Comparison of ENCODE assay signal across 12 mouse cellular contexts in genomic region chr10:4405511-4405910, GRCm38 (mm10). TPM values are rescaled to one million over a fixed set of nuclear protein-coding genes. Genes with fewer than 3 reads are reported as not detected.
A peak's percentile ranks its signal among the peaks of the same experiment; 100 is the strongest.
DNase-seq lines count a peak whose midpoint lies in the region; ATAC-seq lines count a peak whose summit lies in the region.
"Had no signal": no experiment of that assay in that cellular context is flagged by ENCODE, and none has a peak within 500 bp of the region (broad histone marks: within the 10 kb centered on the region; RNA-seq: fewer than 3 reads in every experiment).

No protein-coding gene starts in this region.

- peaks cover 10% of the 10 kb centered on the region; the same call in 1 of the 2 replicates for H3K36me3 ChIP-seq in heart, embryonic 11.5 days (ENCODE audit: control insufficient read depth, insufficient read depth, low read length)
- peaks cover 67% of the 10 kb centered on the region for H3K36me3 ChIP-seq in heart, embryonic 12.5 days
- H3K36me3 ChIP-seq in liver, embryonic 15.5 days (replicated peaks), result peaks cover 47% of the 10 kb centered on the region

- H3K9me3 ChIP-seq in heart, embryonic 11.5 days (replicated peaks; ENCODE audit: control insufficient read depth, low read length), result no peaks in the 10 kb centered on the region
- no peaks in the 10 kb centered on the region for H3K9me3 ChIP-seq in heart, embryonic 12.5 days (replicated peaks)
- no peaks in the 10 kb centered on the region for H3K9me3 ChIP-seq in liver, embryonic 15.5 days (replicated peaks)

- H3K9ac ChIP-seq in heart, embryonic 11.5 days (ENCODE audit: low read depth, low read length), result no peak overlapping the region
- H3K9ac ChIP-seq in heart, embryonic 12.5 days, result peak overlapping the region; percentile 53; the same call in 1 of the 2 replicates
- H3K9ac ChIP-seq in liver, embryonic 15.5 days, result no peak overlapping the region

- H3K4me3 ChIP-seq in heart, embryonic 11.5 days (ENCODE audit: low read depth, low read length), result no peak overlapping the region
- H3K4me3 ChIP-seq in heart, embryonic 12.5 days, result no peak overlapping the region
- no peak overlapping the region for H3K4me3 ChIP-seq in liver, embryonic 15.5 days (replicated peaks)

- H3K4me2 ChIP-seq in heart, embryonic 11.5 days, result no peak overlapping the region
- H3K4me2 ChIP-seq in heart, embryonic 12.5 days, result no peak overlapping the region
- no peak overlapping the region for H3K4me2 ChIP-seq in liver, embryonic 15.5 days

- ATAC-seq in heart, embryonic 11.5 days (replicated peaks; ENCODE audit: insufficient number of reproducible peaks, low FRiP score, low TSS enrichment), result 0 out of 2 replicates have a peak, but pooled peaks have one; percentile 56
- peak; percentile 76 for ATAC-seq in heart, embryonic 12.5 days (ENCODE audit: insufficient number of reproducible peaks, low FRiP score)
- peak; percentile 78 for ATAC-seq in liver, embryonic 15.5 days (ENCODE audit: insufficient read depth)
- ATAC-seq in CD4-positive, CD25-positive, alpha-beta regulatory T cell, adult 4 months, result no peak

- H3K27me3 ChIP-seq in heart, embryonic 11.5 days (ENCODE audit: control insufficient read depth, insufficient read depth, low read length), result no peaks in the 10 kb centered on the region
- no peaks in the 10 kb centered on the region for H3K27me3 ChIP-seq in heart, embryonic 12.5 days (replicated peaks)
- H3K27me3 ChIP-seq in liver, embryonic 15.5 days, result no peaks in the 10 kb centered on the region
- H3K27me3 ChIP-seq: CH12.LX had no signal

- peak overlapping the region; percentile 57 for H3K27ac ChIP-seq in heart, embryonic 11.5 days (ENCODE audit: low read depth, low read length)
- H3K27ac ChIP-seq in heart, embryonic 12.5 days (ENCODE audit: poor library complexity, severe bottlenecking), result peak overlapping the region; percentile 72
- H3K27ac ChIP-seq in liver, embryonic 15.5 days (replicated peaks), result no peak overlapping the region

- peaks cover 14% of the 10 kb centered on the region for H3K4me1 ChIP-seq in heart, embryonic 11.5 days (ENCODE audit: control insufficient read depth, insufficient read depth, low read length)
- peaks cover 16% of the 10 kb centered on the region for H3K4me1 ChIP-seq in heart, embryonic 12.5 days (replicated peaks)
- H3K4me1 ChIP-seq in liver, embryonic 15.5 days (replicated peaks), result peaks cover 7% of the 10 kb centered on the region; the same call in 1 of the 2 replicates

- 19% methylated on average over 5 of the region's 5 CpGs for WGBS in heart, embryonic 11.5 days (ENCODE audit: insufficient replicate concordance)
- WGBS in heart, embryonic 12.5 days, result 4% methylated on average over 5 of the region's 5 CpGs
- WGBS in liver, embryonic 15.5 days (ENCODE audit: insufficient replicate concordance), result 12% methylated on average over 5 of the region's 5 CpGs

- no peak for DNase-seq in heart, adult 8-10 months (ENCODE audit: low spot score)
- DNase-seq in MN1 (ENCODE audit: low spot score), result peak; percentile 58
- no peak for DNase-seq in kidney, postnatal 4 days
- DNase-seq in layer of hippocampus, adult 9-10 months (ENCODE audit: low spot score), result no peak
- DNase-seq: kidney, adult 18-20 months; layer of hippocampus, postnatal 36 days; spleen, adult 18-20 months had no signal

RNA-seq across cellular contexts. Expression of gene Zbtb2, which starts 17.6 kb away (rescaled TPM):
- polyA plus RNA-seq in heart, embryonic 11.5 days (2014; fragmentation: Nextera tagmentation; extraction: Ambion mirVana), result 10.8 and 14.0 TPM in 2 replicates
- 1 to 10 TPM; 5.4 to 6.9 (median 5.7) TPM for total RNA-seq in heart, adult 8-10 months (2022)
- polyA plus RNA-seq in heart, embryonic 12.5 days (2016; fragmentation: Nextera tagmentation; extraction: Ambion mirVana), result 13.4 and 14.2 TPM in 2 replicates
- 3.8 and 4.0 TPM in 2 replicates for polyA plus RNA-seq in liver, embryonic 15.5 days (2015; fragmentation: Nextera tagmentation; extraction: Ambion mirVana)
- polyA plus RNA-seq in CD4-positive, CD25-positive, alpha-beta regulatory T cell, adult 4 months (2017; shearing (Covaris generic)), result 10 to 100 TPM; 10.2 to 10.5 TPM

RNA-seq across cellular contexts. Expression of gene Rmnd1, which starts 26.7 kb away (rescaled TPM):
- polyA plus RNA-seq in heart, embryonic 11.5 days (2014; fragmentation: Nextera tagmentation; extraction: Ambion mirVana), result 87.3 and 91.7 TPM in 2 replicates
- total RNA-seq in heart, adult 8-10 months (2022), result 10 to 100 TPM; 62.1 to 76.7 (median 69.4) TPM
- 91.8 and 92.9 TPM in 2 replicates for polyA plus RNA-seq in heart, embryonic 12.5 days (2016; fragmentation: Nextera tagmentation; extraction: Ambion mirVana)
- 17.2 and 19.0 TPM in 2 replicates for polyA plus RNA-seq in liver, embryonic 15.5 days (2015; fragmentation: Nextera tagmentation; extraction: Ambion mirVana)
- polyA plus RNA-seq in CD4-positive, CD25-positive, alpha-beta regulatory T cell, adult 4 months (2017; shearing (Covaris generic)), result 10 to 100 TPM; 62.6 to 68.9 TPM

RNA-seq across cellular contexts. Expression of gene Armt1, which starts 26.8 kb away (rescaled TPM):
- 20.2 and 23.3 TPM in 2 replicates for polyA plus RNA-seq in heart, embryonic 11.5 days (2014; fragmentation: Nextera tagmentation; extraction: Ambion mirVana)
- 10 to 100 TPM in 1 of 4 experiments, 1 to 10 TPM in 3; 7.8 to 11.7 (median 9.1) TPM for total RNA-seq in heart, adult 8-10 months (2022)
- 17.5 and 19.4 TPM in 2 replicates for polyA plus RNA-seq in heart, embryonic 12.5 days (2016; fragmentation: Nextera tagmentation; extraction: Ambion mirVana)
- 12.5 and 12.6 TPM in 2 replicates for polyA plus RNA-seq in liver, embryonic 15.5 days (2015; fragmentation: Nextera tagmentation; extraction: Ambion mirVana)
- polyA plus RNA-seq in CD4-positive, CD25-positive, alpha-beta regulatory T cell, adult 4 months (2017; shearing (Covaris generic)), result 10 to 100 TPM; 30.3 to 41.4 TPM
